Mouse (Mus musculus): ENCODE measurements around the gene Gm20605.

DNA sequence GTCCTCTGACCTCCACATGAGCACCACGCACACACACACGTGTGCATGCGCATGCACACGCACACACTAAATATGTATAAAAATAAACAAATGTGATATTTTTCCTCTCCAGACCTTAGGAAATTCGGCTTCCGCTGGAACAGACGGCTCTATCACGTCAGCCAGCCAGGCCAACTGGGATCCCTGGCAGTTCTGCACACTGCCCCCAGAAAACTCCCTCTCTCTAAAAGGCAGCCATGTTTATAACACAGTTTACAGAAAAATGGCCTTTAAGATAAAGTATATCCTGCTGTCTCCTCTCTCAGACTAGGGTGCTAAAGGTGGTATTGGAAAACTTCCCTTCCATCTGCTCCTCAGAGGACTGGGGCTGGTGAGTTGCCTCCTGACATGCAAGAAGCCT lies 48.9 kb downstream of the Gm20605 start:
- TF ChIP-seq CTCF (IDR thresholded peaks at IDR 0.05; ENCODE audit: extremely low read depth, insufficient read depth, insufficient read length, insufficient replicate concordance) (no peak), POLR2A (IDR thresholded peaks at IDR 0.05; ENCODE audit: low read depth, low read length) (no peak)
